Mouse (Mus musculus) B cell, adult 2 months (primary cell): ENCODE data around the gene Tmem255a.

Experiments used
- DNase-seq, 2 experiments: peaks; one replicate each; pipeline ENCODE4 v3.0.0; 2022

Gene Tmem255a

GRCm38 (mm10) chrX:38251851-38252571, at the start of gene Tmem255a:
Gene Tmem255a (minus strand): TSS chrX:38252439.
- peak; percentile 36 to 53 for DNase-seq

GRCm38 (mm10) chrX:38259610-38260009, 7.4 kb upstream of the Tmem255a start:
- no peak for DNase-seq

- DNase-seq = peak; percentile 42 to 47
Observed at GRCm38 (mm10) chrX:38250352-38250950, 1.8 kb downstream of the Tmem255a start.

- DNase-seq = peak; percentile 71 to 73
Observed at GRCm38 (mm10) chrX:38249640-38250351, 2.4 kb downstream of the Tmem255a start.

GRCm38 (mm10) chrX:38247601-38248000, 4.6 kb downstream of the Tmem255a start:
- no peak for DNase-seq

GRCm38 (mm10) chrX:38247108-38247507, 5.1 kb downstream of the Tmem255a start:
- no peak for DNase-seq

- peak; percentile 73 for DNase-seq
Observed at GRCm38 (mm10) chrX:38237731-38238130, 14.5 kb downstream of the Tmem255a start.

- no peak for DNase-seq
Observed at GRCm38 (mm10) chrX:38229888-38230287, 22.4 kb downstream of the Tmem255a start.

- no peak for DNase-seq
Observed at GRCm38 (mm10) chrX:38222757-38223156, 29.5 kb downstream of the Tmem255a start.

- no peak for DNase-seq
Observed at GRCm38 (mm10) chrX:38217676-38217991, 34.6 kb downstream of the Tmem255a start.

- DNase-seq = no peak
Observed at GRCm38 (mm10) chrX:38216986-38217675, 35.1 kb downstream of the Tmem255a start.

GRCm38 (mm10) chrX:38207392-38207791, 44.8 kb downstream of the Tmem255a start:
- DNase-seq = no peak

GRCm38 (mm10) chrX:38201816-38202215, 50.4 kb downstream of the Tmem255a start:
- DNase-seq = no peak

- DNase-seq = no peak
Observed at GRCm38 (mm10) chrX:38190458-38190764, 61.8 kb downstream of the Tmem255a start.

GRCm38 (mm10) chrX:38189552-38190457, 62.4 kb downstream of the Tmem255a start, which contains the start of gene Zbtb33:
Gene Zbtb33 (plus strand): TSS chrX:38189793.
- DNase-seq = peak; percentile 91

- no peak for DNase-seq
Observed at GRCm38 (mm10) chrX:38185520-38185919, 66.7 kb downstream of the Tmem255a start.

GRCm38 (mm10) chrX:38181608-38182258, 70.5 kb downstream of the Tmem255a start:
- DNase-seq = peak; percentile 81 to 85

GRCm38 (mm10) chrX:38180656-38181607, 71.3 kb downstream of the Tmem255a start:
- peak; percentile 34 to 36 for DNase-seq

- DNase-seq = peak; percentile 46 to 54
Observed at GRCm38 (mm10) chrX:38179891-38180310, 72.3 kb downstream of the Tmem255a start.

GRCm38 (mm10) chrX:38166592-38166991, 85.6 kb downstream of the Tmem255a start:
- no peak for DNase-seq

GRCm38 (mm10) chrX:38166064-38166463, 86.2 kb downstream of the Tmem255a start:
- no peak for DNase-seq
